Mouse (Mus musculus) limb, embryonic 14.5 days (tissue): ENCODE measurements around the gene Dnah7a. TPM values are rescaled to one million over a fixed set of nuclear protein-coding genes. Genes with fewer than 3 reads are reported as not detected.
"Not testable (repeated sequence)": the region's sequence is repeated elsewhere in the genome, so short reads cannot be mapped to it uniquely, and the experiment has no call there.

Source experiments
- ATAC-seq: fragments of 200-750 bp; cut with Nextera tagmentation; 2 replicates; pipeline ENCODE4 v1.8.0; 2017; ENCODE audit warnings: low read depth, moderate number of reproducible peaks, moderate TSS enrichment; ENCODE audit not compliant: low FRiP score
- DNase-seq: peaks from one replicate; pipeline ENCODE4 v3.0.0-alpha.2; 2015; ENCODE audit warnings: low spot score
- H3K27ac ChIP-seq: fragments of 300-500 bp; sonication (generic); replicated peaks from 2 replicates; pipeline ENCODE4 v1.5.1; 2014; ENCODE audit warnings: low read depth, mild to moderate bottlenecking, low read length, moderate library complexity, mixed read lengths
- H3K27me3 ChIP-seq: fragments of 300-500 bp; sonication (generic); 2 replicates; pipeline ENCODE4 v1.6.1; 2014; ENCODE audit warnings: low read length, mixed read lengths; ENCODE audit not compliant: control insufficient read depth, insufficient read depth
- H3K36me3 ChIP-seq: fragments of 300-500 bp; sonication (generic); 2 replicates; pipeline ENCODE4 v1.6.1; 2014; ENCODE audit warnings: mild to moderate bottlenecking, low read length, moderate library complexity, mixed read lengths; ENCODE audit not compliant: control insufficient read depth, insufficient read depth
- H3K4me1 ChIP-seq: fragments of 300-500 bp; sonication (generic); 2 replicates; pipeline ENCODE4 v1.6.1; 2014; ENCODE audit warnings: antibody characterized with exemption, low read length, mixed read lengths; ENCODE audit not compliant: control insufficient read depth, insufficient read depth
- H3K4me2 ChIP-seq: fragments of 300-500 bp; sonication (generic); replicated peaks from 2 replicates; pipeline ENCODE4 v1.6.1; 2014; ENCODE audit warnings: low read depth, mild to moderate bottlenecking, low read length, moderate library complexity; ENCODE audit not compliant: severe bottlenecking
- H3K4me3 ChIP-seq: fragments of 300-500 bp; sonication (generic); replicated peaks from 2 replicates; pipeline ENCODE4 v1.5.1; 2014; ENCODE audit warnings: low read length
- H3K9ac ChIP-seq: fragments of 300-500 bp; sonication (generic); 2 replicates; pipeline ENCODE4 v1.6.1; 2014; ENCODE audit warnings: mild to moderate bottlenecking, low read depth, low read length, moderate library complexity; ENCODE audit not compliant: severe bottlenecking
- H3K9me3 ChIP-seq: fragments of 300-500 bp; sonication (generic); 2 replicates; pipeline ENCODE4 v1.6.1; 2016; ENCODE audit warnings: low read length; ENCODE audit not compliant: control insufficient read depth
- POLR2A ChIP-seq: fragments of 200-500 bp; IDR thresholded peaks from 2 replicates; pipeline ENCODE4 v1.8.0; 2012; ENCODE audit warnings: inconsistent platforms, mild to moderate bottlenecking, moderate library complexity, borderline replicate concordance; ENCODE audit not compliant: insufficient read depth, insufficient read length; ENCODE audit errors: extremely low read depth
- WGBS: fragments of 180-500 bp; shearing (Covaris S2); extraction: QIAGEN DNeasy Blood & Tissue Kit; methylation state at CpG from one replicate; pipeline ENCODE4 v1.1.7; 2014; 5-methylcytosine and 5-hydroxymethylcytosine counted together
- polyA plus RNA-seq, 2 experiments: library from polyadenylated mRNA; depleted of rRNA in 1 of 2; stranded (reverse) in 1 of 2; unstranded in 1 of 2; fragments of >200 nt; fragmentation: Nextera tagmentation in 1 of 2; extraction: Ambion mirVana in 1 of 2; gene quantifications; 2 replicates each; pipeline versions ENCODE4 v1.2.1 to v1.2.3; 2012 to 2014

The Dnah7a gene
- polyA plus RNA-seq, 2 experiments: 0.83 to 1.5 TPM

GRCm38 (mm10) chr1:53639865-53640794, 66.5 kb downstream of the Dnah7a start:
- Histone ChIP-seq H3K4me3 (no peak overlapping the region), H3K36me3 (no peaks in the 10 kb centered on the region), H3K4me2 (no peak overlapping the region), H3K9ac (no peak overlapping the region), H3K27ac (no peak overlapping the region), H3K9me3 (no peaks in the 10 kb centered on the region), H3K4me1 (no peaks in the 10 kb centered on the region), H3K27me3 (no peaks in the 10 kb centered on the region)
- WGBS: 71% methylated on average over 8 of the region's 8 CpGs
- no peak for TF ChIP-seq POLR2A
- ATAC-seq: no peak
- no peak for DNase-seq

- not testable (repeated sequence) for H3K27ac ChIP-seq, H3K9me3 ChIP-seq, H3K36me3 ChIP-seq, H3K4me2 ChIP-seq, H3K4me1 ChIP-seq, ATAC-seq, H3K9ac ChIP-seq, H3K4me3 ChIP-seq, DNase-seq, H3K27me3 ChIP-seq
- WGBS: 65% methylated on average over 2 of the region's 2 CpGs
Measured at GRCm38 (mm10) chr1:53635641-53636040, 70.9 kb downstream of the Dnah7a start.

GRCm38 (mm10) chr1:53632040-53632439, 74.5 kb downstream of the Dnah7a start:
- H3K9ac ChIP-seq, H3K27ac ChIP-seq, H3K4me1 ChIP-seq, H3K36me3 ChIP-seq, H3K9me3 ChIP-seq, DNase-seq, H3K27me3 ChIP-seq, H3K4me2 ChIP-seq, H3K4me3 ChIP-seq, ATAC-seq: not testable (repeated sequence)

- Histone ChIP-seq H3K9me3 (no peaks in the 10 kb centered on the region), H3K9ac (no peak overlapping the region), H3K4me2 (no peak overlapping the region), H3K27ac (no peak overlapping the region), H3K27me3 (no peaks in the 10 kb centered on the region), H3K4me3 (no peak overlapping the region), H3K36me3 (no peaks in the 10 kb centered on the region), H3K4me1 (no peaks in the 10 kb centered on the region)
- no peak for TF ChIP-seq POLR2A
- WGBS: 67% methylated on average over 6 of the region's 6 CpGs
- ATAC-seq (no peak), DNase-seq (no peak)
Measured at GRCm38 (mm10) chr1:53630011-53630410, 76.6 kb downstream of the Dnah7a start.

DNA sequence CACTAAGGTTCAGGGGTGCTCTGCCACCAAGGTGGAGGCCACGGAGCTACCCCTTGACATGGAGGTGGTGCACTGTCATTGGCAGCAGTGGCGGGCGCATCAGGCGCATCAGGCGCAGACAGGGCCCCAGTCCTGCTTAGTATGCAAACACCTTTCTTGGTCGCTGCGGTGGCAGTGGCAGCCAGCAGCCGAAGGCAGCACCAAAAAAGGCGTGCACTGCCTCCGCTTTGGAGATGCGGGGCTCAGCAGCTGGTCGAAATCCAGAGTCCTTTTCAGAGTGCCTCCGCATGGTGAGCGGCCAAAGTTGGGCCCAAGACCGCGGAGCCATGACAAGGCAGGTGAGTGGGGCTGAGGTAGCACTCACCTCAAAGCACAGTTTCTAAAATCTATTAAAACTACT, 93.1 kb downstream of the Dnah7a start:
- Histone ChIP-seq H3K27me3 (no peaks in the 10 kb centered on the region), H3K27ac (no peak overlapping the region), H3K4me2 (no peak overlapping the region), H3K4me1 (no peaks in the 10 kb centered on the region), H3K4me3 (no peak overlapping the region), H3K9me3 (peaks cover 7% of the 10 kb centered on the region), H3K9ac (no peak overlapping the region), H3K36me3 (no peaks in the 10 kb centered on the region)
- DNase-seq (no peak), ATAC-seq (no peak)
- no peak for TF ChIP-seq POLR2A
- 94% methylated on average over 16 of the region's 16 CpGs for WGBS

GRCm38 (mm10) chr1:53581326-53581725, 125.3 kb downstream of the Dnah7a start:
- not testable (repeated sequence) for H3K36me3 ChIP-seq, H3K27ac ChIP-seq, H3K9me3 ChIP-seq, H3K4me1 ChIP-seq, ATAC-seq, DNase-seq, H3K9ac ChIP-seq, H3K4me2 ChIP-seq, H3K4me3 ChIP-seq, H3K27me3 ChIP-seq
- 6% methylated on average over 1 of the region's 1 CpGs for WGBS

DNA sequence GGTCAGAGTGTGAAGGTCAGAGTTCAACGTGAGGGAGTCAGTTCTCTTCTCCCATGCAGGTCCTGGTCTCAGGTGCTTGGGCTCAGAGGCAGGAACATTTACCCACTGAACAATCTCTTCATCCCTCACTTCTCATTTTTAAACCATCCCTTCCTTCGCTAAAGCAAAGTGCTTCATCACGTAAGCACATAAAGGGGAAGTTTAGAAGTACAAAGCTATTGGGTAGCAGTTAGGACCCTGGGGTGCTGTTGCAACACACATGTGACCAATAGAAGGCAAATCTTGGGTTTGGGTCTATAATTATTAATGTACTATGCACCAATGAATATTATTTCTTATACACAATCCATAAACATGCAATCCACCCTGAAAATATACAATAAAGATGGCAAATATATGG, 148.7 kb downstream of the Dnah7a start:
- not testable (repeated sequence) for H3K4me2 ChIP-seq, H3K36me3 ChIP-seq, H3K4me1 ChIP-seq, H3K9me3 ChIP-seq, H3K27ac ChIP-seq, ATAC-seq, H3K9ac ChIP-seq, H3K27me3 ChIP-seq, DNase-seq, H3K4me3 ChIP-seq
- WGBS: 87% methylated on average over 3 of the region's 3 CpGs

DNA sequence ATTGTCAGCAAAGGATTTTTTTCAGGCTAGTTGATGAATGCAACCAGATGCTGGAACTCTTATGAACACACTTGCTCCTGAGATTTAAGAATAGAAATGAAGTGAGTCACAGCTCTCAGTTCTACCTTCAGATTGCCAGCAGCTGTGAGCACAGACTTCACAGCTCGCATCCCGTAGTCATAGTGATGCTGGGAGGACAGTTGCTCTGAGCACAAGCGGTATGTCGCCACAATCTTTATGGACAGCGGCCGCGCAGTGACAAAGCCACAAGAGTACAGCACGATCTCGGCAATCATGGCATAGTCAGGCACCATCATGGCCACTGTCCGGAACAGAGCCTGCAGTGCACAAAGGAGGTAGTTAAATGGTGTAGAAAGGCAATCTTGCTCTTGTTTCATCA, 159.6 kb downstream of the Dnah7a start:
- H3K9ac ChIP-seq, H3K4me1 ChIP-seq, H3K27ac ChIP-seq, H3K4me2 ChIP-seq, ATAC-seq, H3K9me3 ChIP-seq, DNase-seq, H3K36me3 ChIP-seq, H3K27me3 ChIP-seq, H3K4me3 ChIP-seq: not testable (repeated sequence)
- WGBS: 89% methylated on average over 10 of the region's 10 CpGs
